Mouse (Mus musculus) bone marrow macrophage, adult 2 months (primary cell): ENCODE data around the gene Mepe.

Experiments
- CTCF ChIP-seq: IDR thresholded peaks from 2 replicates; pipeline ENCODE4 v1.5.1; 2012; ENCODE audit warnings: low read depth, mild to moderate bottlenecking, low read length, moderate library complexity
- POLR2A ChIP-seq: IDR thresholded peaks from 2 replicates; pipeline ENCODE4 v1.6.1; 2012; ENCODE audit warnings: mild to moderate bottlenecking, low read depth, low read length, borderline replicate concordance

DNA sequence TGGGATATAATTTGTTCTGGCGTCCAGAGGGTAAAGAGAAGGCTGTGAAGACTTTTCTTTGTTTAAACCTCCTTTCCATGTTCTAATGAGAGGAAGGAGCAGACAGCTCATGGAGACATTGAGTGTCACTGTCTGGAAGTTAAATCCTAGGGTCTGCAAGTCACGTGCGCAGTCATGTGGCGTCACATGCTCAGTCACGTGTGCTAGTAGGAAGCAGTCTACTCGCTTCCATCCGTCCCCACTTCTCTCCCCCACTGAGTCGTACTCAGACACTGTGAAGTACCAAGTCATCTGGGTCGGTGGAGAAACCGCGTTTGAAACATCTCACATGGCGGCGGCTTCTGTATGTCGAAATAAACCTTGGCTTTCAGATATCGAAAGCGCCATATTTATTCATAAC lies 60.4 kb downstream of the Mepe start:
- TF ChIP-seq CTCF (no peak), POLR2A (no peak)
